In the genomic region with DNA sequence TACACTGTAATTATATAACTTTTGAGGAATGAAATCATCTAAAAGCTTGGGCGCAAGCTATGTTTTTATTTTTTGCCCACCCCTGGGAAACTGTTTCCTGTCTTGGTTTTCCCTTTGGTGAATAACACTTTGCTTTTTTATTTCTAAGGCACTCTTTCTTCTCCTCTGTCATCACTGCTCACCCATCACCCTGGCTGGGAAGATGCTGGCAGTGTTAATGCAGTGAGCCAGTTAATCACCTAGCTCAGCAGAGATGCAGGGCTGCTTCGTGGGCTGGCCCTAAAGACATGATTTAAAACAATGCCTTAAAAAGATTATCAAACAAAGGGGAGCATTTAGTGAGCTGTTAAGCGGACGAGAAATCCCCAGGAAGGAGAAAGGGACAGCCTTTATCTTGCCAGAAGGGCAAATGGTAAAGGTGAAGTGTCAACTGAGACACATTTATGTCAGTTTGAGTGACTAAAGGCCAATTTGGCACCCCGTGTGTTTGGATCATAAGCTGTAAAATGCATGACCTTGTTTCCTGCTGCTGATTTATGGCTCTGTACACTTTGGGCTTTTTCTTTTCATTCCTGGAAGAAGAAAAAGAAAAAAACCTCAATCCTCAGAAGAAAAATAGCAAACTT, we compare ENCODE assay signal across 12 mouse cellular contexts.
DNase-seq lines count a peak whose midpoint lies in the region; ATAC-seq and TF ChIP-seq lines count a peak whose summit lies in the region.
"Had no signal": no experiment of that assay in that cellular context is flagged by ENCODE, and none has a peak within 500 bp of the region (broad histone marks: within the 10 kb centered on the region; RNA-seq: fewer than 3 reads in every experiment).

No protein-coding gene starts in this region.

- peak overlapping the region; percentile 14 for H3K4me2 ChIP-seq in forebrain, embryonic 13.5 days
- no peak overlapping the region for H3K4me2 ChIP-seq in forebrain, postnatal 0 days (ENCODE audit: low read depth)
- no peak overlapping the region for H3K4me2 ChIP-seq in kidney, embryonic 15.5 days
- H3K4me2 ChIP-seq: forebrain, embryonic 15.5 days had no signal

- in situ Hi-C loops in Patski (cut with MboI; ENCODE audit: low pct_unique_long_range_greater_than_20kb), result loop anchor here (10.0 kb wide), 1 partner anchor 57 kb away; a partner anchor contains a TSS

- no peaks in the 10 kb centered on the region for H3K27me3 ChIP-seq in forebrain, embryonic 13.5 days
- H3K27me3 ChIP-seq in forebrain, postnatal 0 days (ENCODE audit: insufficient read depth, low read length), result no peaks in the 10 kb centered on the region
- H3K27me3 ChIP-seq in kidney, adult 2 months (replicated peaks; ENCODE audit: control insufficient read depth, insufficient read depth, low read length), result no peaks in the 10 kb centered on the region
- H3K27me3 ChIP-seq in kidney, embryonic 15.5 days, result no peaks in the 10 kb centered on the region
- H3K27me3 ChIP-seq in Patski, result no peaks in the 10 kb centered on the region
- H3K27me3 ChIP-seq: forebrain, embryonic 15.5 days had no signal

- TF ChIP-seq POLR2A in kidney, adult 2 months (IDR thresholded peaks at IDR 0.05; ENCODE audit: low read depth, low read length), result no peak
- TF ChIP-seq POLR2A in embryonic fibroblast, embryonic 13.5 days (IDR thresholded peaks at IDR 0.05; ENCODE audit: low read depth, low read length), result no peak

- H3K9me3 ChIP-seq in forebrain, embryonic 13.5 days (replicated peaks), result no peaks in the 10 kb centered on the region
- no peaks in the 10 kb centered on the region for H3K9me3 ChIP-seq in forebrain, postnatal 0 days (ENCODE audit: low read length)
- no peaks in the 10 kb centered on the region for H3K9me3 ChIP-seq in kidney, embryonic 15.5 days (replicated peaks)
- H3K9me3 ChIP-seq: forebrain, embryonic 15.5 days had no signal

- DNase-seq in forebrain, postnatal 0 days, result no peak
- DNase-seq in kidney, adult 2 months, result peak; percentile 63
- peak; percentile 80 for DNase-seq in Patski (ENCODE audit: low read depth, low spot score)
- DNase-seq in cerebellum, adult 11-12 months, result no peak
- no peak for DNase-seq in B cell, adult 2 months
- DNase-seq: heart, postnatal 14 days; lung, adult 2 months; thymus, postnatal 25 days had no signal

- POLR2A ChIA-PET in Patski (lab: Charles Lee), result interaction anchor here (0.8 to 4.4 kb wide), 8 partner anchors 9 to 63 kb away, joined by 3 to 26 read pairs (median 6); a partner anchor contains a TSS

- TF ChIP-seq CTCF in forebrain, postnatal 0 days (IDR thresholded peaks at IDR 0.05; ENCODE audit: low read depth), result no peak
- TF ChIP-seq CTCF in kidney, adult 2 months (conservative IDR thresholded peaks at IDR 0.05; ENCODE audit: insufficient read depth, insufficient read length, low read depth, low read length), result no peak
- no peak for TF ChIP-seq CTCF in Patski (IDR thresholded peaks at IDR 0.05)
- no peak for TF ChIP-seq CTCF in embryonic fibroblast, embryonic 13.5 days (IDR thresholded peaks at IDR 0.05; ENCODE audit: borderline replicate concordance, insufficient read depth, low read length)

- CTCF ChIA-PET in Patski (lab: Charles Lee), result interaction anchor here (0.8 to 2.7 kb wide), 24 partner anchors 9 to 171 kb away, joined by 3 to 12 read pairs (median 4); a partner anchor contains a TSS

- peaks cover 23% of the 10 kb centered on the region for H3K4me1 ChIP-seq in forebrain, embryonic 13.5 days
- H3K4me1 ChIP-seq in forebrain, postnatal 0 days (ENCODE audit: insufficient read depth), result peaks cover 8% of the 10 kb centered on the region
- H3K4me1 ChIP-seq in kidney, adult 2 months (ENCODE audit: control insufficient read depth, insufficient read depth, low read length), result no peaks in the 10 kb centered on the region
- peaks cover 28% of the 10 kb centered on the region for H3K4me1 ChIP-seq in kidney, embryonic 15.5 days
- peaks cover 20% of the 10 kb centered on the region for H3K4me1 ChIP-seq in embryonic fibroblast, embryonic 13.5 days (ENCODE audit: control insufficient read depth, insufficient read depth, low read length)

- WGBS in forebrain, embryonic 13.5 days, result 17% methylated on average over 5 of the region's 5 CpGs
- 24% methylated on average over 5 of the region's 5 CpGs for WGBS in forebrain, postnatal 0 days
- WGBS in kidney, adult 2 months, result 30% methylated on average over 5 of the region's 5 CpGs
- 17% methylated on average over 5 of the region's 5 CpGs for WGBS in kidney, embryonic 15.5 days

- H3K9ac ChIP-seq in forebrain, embryonic 13.5 days, result no peak overlapping the region
- no peak overlapping the region for H3K9ac ChIP-seq in forebrain, postnatal 0 days
- no peak overlapping the region for H3K9ac ChIP-seq in kidney, embryonic 15.5 days
- H3K9ac ChIP-seq: forebrain, embryonic 15.5 days had no signal

- ATAC-seq in forebrain, embryonic 13.5 days, result 0 out of 2 replicates have a peak, but pooled peaks have one; percentile 48
- no peak for ATAC-seq in forebrain, postnatal 0 days
- no peak for ATAC-seq in kidney, embryonic 15.5 days (replicated peaks; ENCODE audit: low FRiP score)
- ATAC-seq in Patski, result peak; percentile 80
- ATAC-seq: forebrain, embryonic 15.5 days had no signal

- H3K36me3 ChIP-seq in forebrain, embryonic 13.5 days (ENCODE audit: poor library complexity, severe bottlenecking), result no peaks in the 10 kb centered on the region
- H3K36me3 ChIP-seq in forebrain, postnatal 0 days (ENCODE audit: insufficient read depth), result no peaks in the 10 kb centered on the region
- H3K36me3 ChIP-seq in kidney, adult 2 months (ENCODE audit: control insufficient read depth, insufficient read depth, low read length), result no peaks in the 10 kb centered on the region
- H3K36me3 ChIP-seq in kidney, embryonic 15.5 days, result no peaks in the 10 kb centered on the region
- H3K36me3 ChIP-seq: forebrain, embryonic 15.5 days had no signal

- no peak overlapping the region for H3K4me3 ChIP-seq in forebrain, embryonic 13.5 days
- H3K4me3 ChIP-seq in forebrain, postnatal 0 days (ENCODE audit: low read depth, low read length), result no peak overlapping the region
- H3K4me3 ChIP-seq in kidney, adult 2 months (ENCODE audit: insufficient read depth, low read depth, low read length), result no peak overlapping the region
- H3K4me3 ChIP-seq in kidney, embryonic 15.5 days (replicated peaks), result no peak overlapping the region
- no peak overlapping the region for H3K4me3 ChIP-seq in embryonic fibroblast, embryonic 13.5 days (ENCODE audit: insufficient read depth, low read length)
- H3K4me3 ChIP-seq: forebrain, embryonic 15.5 days had no signal

- peak overlapping the region; percentile 25; the same call in 1 of the 2 replicates for H3K27ac ChIP-seq in forebrain, embryonic 13.5 days
- no peak overlapping the region for H3K27ac ChIP-seq in forebrain, postnatal 0 days (ENCODE audit: low read depth, low read length)
- no peak overlapping the region for H3K27ac ChIP-seq in kidney, adult 2 months (ENCODE audit: insufficient read depth, low read depth, low read length)
- no peak overlapping the region for H3K27ac ChIP-seq in kidney, embryonic 15.5 days
- peak overlapping the region; percentile 60 for H3K27ac ChIP-seq in embryonic fibroblast, embryonic 13.5 days (ENCODE audit: insufficient read depth, low read length)
- H3K27ac ChIP-seq: forebrain, embryonic 15.5 days had no signal

Comparison
In these comparisons a context has a peak if more than half of its experiments do, and no peak if none do; other contexts are left out.
1. ATAC-seq: peak in forebrain, embryonic 13.5 days (single experiment) and Patski (single experiment); none in forebrain, postnatal 0 days (single experiment) and kidney, embryonic 15.5 days (single experiment).
2. H3K27ac ChIP-seq: peak in forebrain, embryonic 13.5 days (single experiment) and embryonic fibroblast, embryonic 13.5 days (single experiment); none in forebrain, postnatal 0 days (single experiment), kidney, adult 2 months (single experiment) and kidney, embryonic 15.5 days (single experiment).
3. DNase-seq: peak in kidney, adult 2 months (single experiment) and Patski (single experiment); none in forebrain, postnatal 0 days (single experiment), cerebellum, adult 11-12 months (single experiment) and B cell, adult 2 months (0 of 2).